Mouse (Mus musculus) spleen, adult 2 months (tissue): ENCODE data around the gene Mms19.

Source experiments
- CTCF ChIP-seq: fragments of 200-500 bp; IDR thresholded peaks from 2 replicates; pipeline ENCODE4 v1.5.1; 2011; ENCODE audit warnings: mild to moderate bottlenecking, inconsistent platforms; ENCODE audit not compliant: insufficient read depth, insufficient read length, insufficient replicate concordance; ENCODE audit errors: extremely low read depth
- POLR2A ChIP-seq: fragments of 200-500 bp; IDR thresholded peaks from 2 replicates; pipeline ENCODE4 v1.6.1; 2011; ENCODE audit warnings: low read depth, low read length, inconsistent platforms

DNA sequence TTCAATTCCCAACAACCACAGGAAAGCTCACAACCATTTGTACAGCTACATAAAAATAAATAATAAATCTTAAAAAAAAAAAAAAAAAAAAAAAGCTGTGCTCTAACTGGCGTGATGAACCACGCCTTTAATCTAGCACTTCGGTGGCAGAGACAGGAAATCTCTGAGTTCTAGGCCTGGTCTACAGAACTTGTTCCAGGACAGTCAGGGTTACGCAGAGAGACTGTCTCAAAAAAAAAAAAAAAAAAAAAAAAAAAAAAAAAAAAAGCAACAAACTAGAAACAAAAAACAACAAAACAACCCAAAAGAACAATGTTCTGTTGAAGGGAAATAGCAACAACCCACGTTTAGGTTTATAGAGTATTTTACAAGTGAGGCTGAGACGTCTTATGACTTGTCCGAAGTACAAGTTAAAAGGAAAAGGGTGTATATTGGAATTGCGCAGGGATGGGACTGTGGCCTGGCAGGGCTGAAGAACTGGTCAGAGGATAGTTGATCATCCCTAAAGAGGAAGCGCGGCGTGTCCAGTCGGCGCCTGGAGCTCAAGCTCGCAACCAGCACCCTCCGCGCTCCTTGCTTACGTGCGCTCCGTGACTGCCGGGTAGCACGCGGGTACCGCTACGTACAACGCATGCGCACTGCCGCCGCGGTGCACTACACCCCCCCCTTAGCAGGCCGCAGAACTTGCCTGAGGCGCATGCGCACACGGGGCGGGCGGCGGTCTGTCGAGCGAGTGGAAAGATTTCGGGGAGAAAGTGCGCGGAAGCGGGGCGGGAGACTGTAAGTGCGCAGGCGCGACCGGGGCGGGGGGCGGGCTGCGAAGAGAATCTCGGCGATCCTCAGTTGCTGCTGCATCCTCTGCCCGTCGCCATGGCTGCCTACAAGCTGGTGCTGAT, 69.5 kb downstream of the Mms19 start, which contains the start of gene Pgam1:
- TF ChIP-seq POLR2A, result peak; percentile 84
- TF ChIP-seq CTCF, result no peak
